Mouse (Mus musculus): ENCODE measurements around the gene Zfp184. TPM values are rescaled to one million over a fixed set of nuclear protein-coding genes. Genes with fewer than 3 reads are reported as not detected.

Gene Zfp184
- polyA plus RNA-seq, 1 experiment from 2014 or later: 20.6 TPM

MicroRNAs encoded within 50 kb of the gene (microRNA counts, 519-probe panel; counts per million panel counts)
- 5,460 counts per million, percentile 96 among the panel's probes with 10 or more counts for microRNA mmu-miR-1983

Other genes with a start within 250 kb of the Zfp184 start
- gene Olfr1359, start 247.0 kb upstream of the Zfp184 start, polyA plus RNA-seq (2016; fragmentation: Nextera tagmentation; extraction: Ambion mirVana): not detected in 2 replicates
- gene Hist1h2bl, start 229.0 kb upstream of the Zfp184 start, polyA plus RNA-seq (2016; fragmentation: Nextera tagmentation; extraction: Ambion mirVana): 2.2 TPM in 1 of 2 replicates, not detected in the other
- gene Hist1h2ai, start 228.7 kb upstream of the Zfp184 start, polyA plus RNA-seq (2016; fragmentation: Nextera tagmentation; extraction: Ambion mirVana): 16.6 and 22.9 TPM in 2 replicates
- 12.7 and 15.7 TPM in 2 replicates for gene Hist1h3h, start 227.4 kb upstream of the Zfp184 start, polyA plus RNA-seq (2016; fragmentation: Nextera tagmentation; extraction: Ambion mirVana)
- gene Hist1h2bm, start 223.1 kb upstream of the Zfp184 start, polyA plus RNA-seq (2016; fragmentation: Nextera tagmentation; extraction: Ambion mirVana): 5.2 and 6.1 TPM in 2 replicates
- gene Hist1h4j, start 210.0 kb upstream of the Zfp184 start, polyA plus RNA-seq (2016; fragmentation: Nextera tagmentation; extraction: Ambion mirVana): 0.58 and 0.85 TPM in 2 replicates
- gene Hist1h4k, start 194.6 kb upstream of the Zfp184 start, polyA plus RNA-seq (2016; fragmentation: Nextera tagmentation; extraction: Ambion mirVana): 2.8 and 4.2 TPM in 2 replicates
- gene Hist1h2ak, start 191.3 kb upstream of the Zfp184 start, polyA plus RNA-seq (2016; fragmentation: Nextera tagmentation; extraction: Ambion mirVana): 14.0 and 21.0 TPM in 2 replicates
- gene Hist1h2bn, start 191.0 kb upstream of the Zfp184 start, polyA plus RNA-seq (2016; fragmentation: Nextera tagmentation; extraction: Ambion mirVana): 1.0 and 3.4 TPM in 2 replicates
- gene Hist1h1b, start 164.5 kb upstream of the Zfp184 start, polyA plus RNA-seq (2016; fragmentation: Nextera tagmentation; extraction: Ambion mirVana): 39.0 and 41.1 TPM in 2 replicates
- gene Hist1h3i, start 161.7 kb upstream of the Zfp184 start, polyA plus RNA-seq (2016; fragmentation: Nextera tagmentation; extraction: Ambion mirVana): 112 and 120 TPM in 2 replicates
- gene Hist1h2an, start 157.9 kb upstream of the Zfp184 start, polyA plus RNA-seq (2016; fragmentation: Nextera tagmentation; extraction: Ambion mirVana): 9.9 and 11.4 TPM in 2 replicates
- 2.4 and 3.3 TPM in 2 replicates for gene Hist1h2bp, start 157.6 kb upstream of the Zfp184 start, polyA plus RNA-seq (2016; fragmentation: Nextera tagmentation; extraction: Ambion mirVana)
- 18.9 and 20.9 TPM in 2 replicates for gene Hist1h2bq, start 134.9 kb upstream of the Zfp184 start, polyA plus RNA-seq (2016; fragmentation: Nextera tagmentation; extraction: Ambion mirVana)
- 2.3 TPM in 1 of 2 replicates, not detected in the other for gene Hist1h2ao, start 134.6 kb upstream of the Zfp184 start, polyA plus RNA-seq (2016; fragmentation: Nextera tagmentation; extraction: Ambion mirVana)
- gene Hist1h4m, start 133.3 kb upstream of the Zfp184 start, polyA plus RNA-seq (2016; fragmentation: Nextera tagmentation; extraction: Ambion mirVana): not detected in 2 replicates
- gene Hist1h4n, start 112.9 kb upstream of the Zfp184 start, polyA plus RNA-seq (2016; fragmentation: Nextera tagmentation; extraction: Ambion mirVana): 9.7 and 10.0 TPM in 2 replicates
- gene Hist1h2ap, start 111.6 kb upstream of the Zfp184 start, polyA plus RNA-seq (2016; fragmentation: Nextera tagmentation; extraction: Ambion mirVana): 6,234 and 6,449 TPM in 2 replicates
- 19.3 and 21.2 TPM in 2 replicates for gene Hist1h2br, start 111.4 kb upstream of the Zfp184 start, polyA plus RNA-seq (2016; fragmentation: Nextera tagmentation; extraction: Ambion mirVana)
- gene Pom121l2, start 36.1 kb downstream of the Zfp184 start, polyA plus RNA-seq (2016; fragmentation: Nextera tagmentation; extraction: Ambion mirVana): 0.07 TPM in 1 of 2 replicates, not detected in the other
- 0.18 TPM in 1 of 2 replicates, not detected in the other for gene Prss16, start 64.6 kb downstream of the Zfp184 start, polyA plus RNA-seq (2016; fragmentation: Nextera tagmentation; extraction: Ambion mirVana)
- 5.5 and 11.0 TPM in 2 replicates for gene Hist1h2ah, start 90.5 kb downstream of the Zfp184 start, polyA plus RNA-seq (2016; fragmentation: Nextera tagmentation; extraction: Ambion mirVana)
- gene Hist1h2bk, start 90.8 kb downstream of the Zfp184 start, polyA plus RNA-seq (2016; fragmentation: Nextera tagmentation; extraction: Ambion mirVana): 6.6 and 6.9 TPM in 2 replicates
- 33.6 and 41.8 TPM in 2 replicates for gene Hist1h4i, start 96.3 kb downstream of the Zfp184 start, polyA plus RNA-seq (2016; fragmentation: Nextera tagmentation; extraction: Ambion mirVana)
- gene Hist1h2ag, start 97.8 kb downstream of the Zfp184 start, polyA plus RNA-seq (2016; fragmentation: Nextera tagmentation; extraction: Ambion mirVana): 63.1 and 65.4 TPM in 2 replicates
- gene Hist1h2bj, start 98.1 kb downstream of the Zfp184 start, polyA plus RNA-seq (2016; fragmentation: Nextera tagmentation; extraction: Ambion mirVana): 12.6 and 15.5 TPM in 2 replicates
- gene Vmn1r188, start 139.3 kb downstream of the Zfp184 start, polyA plus RNA-seq (2016; fragmentation: Nextera tagmentation; extraction: Ambion mirVana): not detected in 2 replicates
- gene Vmn1r189, start 160.7 kb downstream of the Zfp184 start, polyA plus RNA-seq (2016; fragmentation: Nextera tagmentation; extraction: Ambion mirVana): not detected in 2 replicates
- not detected in 2 replicates for gene Vmn1r191, start 238.9 kb downstream of the Zfp184 start, polyA plus RNA-seq (2016; fragmentation: Nextera tagmentation; extraction: Ambion mirVana)
- gene Vmn1r192, start 246.0 kb downstream of the Zfp184 start, polyA plus RNA-seq (2016; fragmentation: Nextera tagmentation; extraction: Ambion mirVana): not detected in 2 replicates

Data from hindbrain, embryonic 10.5 days (tissue).